Comparison of ENCODE assay signal across 20 mouse cellular contexts in genomic region chr13:104516146-104516545, GRCm38 (mm10).
DNase-seq lines count a peak whose midpoint lies in the region; ATAC-seq and TF ChIP-seq lines count a peak whose summit lies in the region.
"Had no signal": no experiment of that assay in that cellular context is flagged by ENCODE, and none has a peak within 500 bp of the region (broad histone marks: within the 10 kb centered on the region; RNA-seq: fewer than 3 reads in every experiment).

No protein-coding gene starts in this region.

- TF ChIP-seq EP300 in stomach, postnatal 0 days (optimal IDR thresholded peaks at IDR 0.05), result no peak

- no peaks in the 10 kb centered on the region for H3K36me3 ChIP-seq in forebrain, embryonic 10.5 days (replicated peaks)
- H3K36me3 ChIP-seq in forebrain, embryonic 12.5 days (replicated peaks), result no peaks in the 10 kb centered on the region
- H3K36me3 ChIP-seq in lung, embryonic 15.5 days, result no peaks in the 10 kb centered on the region
- H3K36me3 ChIP-seq in intestine, embryonic 16.5 days (ENCODE audit: control insufficient read depth, insufficient read depth, low read length), result no peaks in the 10 kb centered on the region
- H3K36me3 ChIP-seq in stomach, postnatal 0 days (ENCODE audit: control insufficient read depth, insufficient read depth, low read length), result no peaks in the 10 kb centered on the region
- H3K36me3 ChIP-seq: hindbrain, embryonic 15.5 days; midbrain, embryonic 12.5 days; neural tube, embryonic 13.5 days had no signal

- H3K4me2 ChIP-seq in forebrain, embryonic 12.5 days, result no peak overlapping the region
- H3K4me2 ChIP-seq in lung, embryonic 15.5 days, result no peak overlapping the region
- H3K4me2 ChIP-seq in intestine, embryonic 16.5 days (ENCODE audit: low read depth, low read length), result no peak overlapping the region
- H3K4me2 ChIP-seq in stomach, postnatal 0 days (replicated peaks; ENCODE audit: low read depth), result no peak overlapping the region
- H3K4me2 ChIP-seq: hindbrain, embryonic 15.5 days; midbrain, embryonic 12.5 days; neural tube, embryonic 13.5 days had no signal

- 65% methylated on average over 4 of the region's 4 CpGs for WGBS in forebrain, embryonic 10.5 days
- 78% methylated on average over 4 of the region's 4 CpGs for WGBS in forebrain, embryonic 12.5 days
- 51% methylated on average over 4 of the region's 4 CpGs for WGBS in lung, embryonic 15.5 days
- 53% methylated on average over 4 of the region's 4 CpGs for WGBS in intestine, embryonic 16.5 days
- 52% methylated on average over 4 of the region's 4 CpGs for WGBS in stomach, postnatal 0 days

- H3K9ac ChIP-seq in forebrain, embryonic 12.5 days, result no peak overlapping the region
- H3K9ac ChIP-seq in lung, embryonic 15.5 days, result no peak overlapping the region
- no peak overlapping the region for H3K9ac ChIP-seq in intestine, embryonic 16.5 days (ENCODE audit: low read depth, low read length)
- H3K9ac ChIP-seq in stomach, postnatal 0 days (ENCODE audit: low read length), result no peak overlapping the region
- H3K9ac ChIP-seq: hindbrain, embryonic 15.5 days; liver, postnatal 0 days; midbrain, embryonic 12.5 days; neural tube, embryonic 13.5 days had no signal

- peaks cover 19% of the 10 kb centered on the region for H3K4me1 ChIP-seq in forebrain, embryonic 10.5 days
- peaks cover 18% of the 10 kb centered on the region for H3K4me1 ChIP-seq in forebrain, embryonic 12.5 days
- H3K4me1 ChIP-seq in lung, embryonic 15.5 days, result peaks cover 10% of the 10 kb centered on the region; the same call in 1 of the 2 replicates
- H3K4me1 ChIP-seq in intestine, embryonic 16.5 days (ENCODE audit: control insufficient read depth, insufficient read depth, low read length), result peaks cover 9% of the 10 kb centered on the region; the same call in 1 of the 2 replicates
- no peaks in the 10 kb centered on the region; the same call in 1 of the 2 replicates for H3K4me1 ChIP-seq in stomach, postnatal 0 days (replicated peaks; ENCODE audit: control insufficient read depth, insufficient read depth)

- DNase-seq in forebrain, embryonic 10.5 days (ENCODE audit: extremely low spot score, low spot score), result no peak
- DNase-seq in lung, postnatal 4 days, result no peak
- DNase-seq in stomach, postnatal 0 days (ENCODE audit: low spot score), result no peak
- DNase-seq in ovary, postnatal 36 days (ENCODE audit: low spot score), result no peak
- DNase-seq: adrenal gland, postnatal 10 days; cerebellum, adult 9-10 months; gastrocnemius, postnatal 10 days; heart, postnatal 36 days; kidney, adult 18-20 months; liver, postnatal 0 days had no signal

- no peak for TF ChIP-seq CTCF in stomach, postnatal 0 days (IDR thresholded peaks at IDR 0.05; ENCODE audit: low read depth)

- H3K4me3 ChIP-seq in forebrain, embryonic 10.5 days, result no peak overlapping the region
- no peak overlapping the region for H3K4me3 ChIP-seq in forebrain, embryonic 12.5 days (replicated peaks)
- no peak overlapping the region for H3K4me3 ChIP-seq in lung, embryonic 15.5 days
- H3K4me3 ChIP-seq in intestine, embryonic 16.5 days (ENCODE audit: low read length), result no peak overlapping the region
- H3K4me3 ChIP-seq in stomach, postnatal 0 days (ENCODE audit: low read depth, low read length), result no peak overlapping the region
- H3K4me3 ChIP-seq: hindbrain, embryonic 15.5 days; midbrain, embryonic 12.5 days; neural tube, embryonic 13.5 days had no signal

- no peak for ATAC-seq in forebrain, embryonic 12.5 days (ENCODE audit: low FRiP score)
- ATAC-seq in lung, embryonic 15.5 days (ENCODE audit: borderline replicate concordance, extremely low read depth, low FRiP score, low TSS enrichment), result no peak
- ATAC-seq in intestine, embryonic 16.5 days, result no peak
- no peak for ATAC-seq in stomach, postnatal 0 days (ENCODE audit: low FRiP score, low TSS enrichment)
- ATAC-seq: activated CD4-positive, CD25-positive, alpha-beta regulatory T cell, adult 4 months; CD4-positive, CD25-positive, alpha-beta regulatory T cell, adult 4 months; forebrain, embryonic 14.5 days; liver, postnatal 0 days had no signal

- H3K27me3 ChIP-seq in forebrain, embryonic 10.5 days (ENCODE audit: poor library complexity, severe bottlenecking), result no peaks in the 10 kb centered on the region
- no peaks in the 10 kb centered on the region for H3K27me3 ChIP-seq in forebrain, embryonic 12.5 days
- no peaks in the 10 kb centered on the region for H3K27me3 ChIP-seq in lung, embryonic 15.5 days
- no peaks in the 10 kb centered on the region for H3K27me3 ChIP-seq in intestine, embryonic 16.5 days (replicated peaks; ENCODE audit: control insufficient read depth, insufficient read depth, low read length)
- H3K27me3 ChIP-seq in stomach, postnatal 0 days (ENCODE audit: control insufficient read depth, insufficient read depth, low read length), result no peaks in the 10 kb centered on the region
- H3K27me3 ChIP-seq: hindbrain, embryonic 15.5 days; midbrain, embryonic 12.5 days; neural tube, embryonic 13.5 days had no signal

- H3K9me3 ChIP-seq in forebrain, embryonic 10.5 days, result no peaks in the 10 kb centered on the region
- H3K9me3 ChIP-seq in forebrain, embryonic 12.5 days, result no peaks in the 10 kb centered on the region
- H3K9me3 ChIP-seq in lung, embryonic 15.5 days, result no peaks in the 10 kb centered on the region
- H3K9me3 ChIP-seq in intestine, embryonic 16.5 days (ENCODE audit: control insufficient read depth, low read length), result no peaks in the 10 kb centered on the region
- no peaks in the 10 kb centered on the region for H3K9me3 ChIP-seq in stomach, postnatal 0 days (ENCODE audit: control insufficient read depth, low read length)
- H3K9me3 ChIP-seq: hindbrain, embryonic 15.5 days; midbrain, embryonic 12.5 days; neural tube, embryonic 13.5 days had no signal

- peak overlapping the region; percentile 36; the same call in 1 of the 2 replicates for H3K27ac ChIP-seq in forebrain, embryonic 10.5 days
- H3K27ac ChIP-seq in forebrain, embryonic 12.5 days, result no peak overlapping the region
- H3K27ac ChIP-seq in lung, embryonic 15.5 days, result peak overlapping the region; percentile 59
- H3K27ac ChIP-seq in intestine, embryonic 16.5 days (ENCODE audit: low read length), result peak overlapping the region; percentile 1
- peak overlapping the region; percentile 45 for H3K27ac ChIP-seq in stomach, postnatal 0 days (replicated peaks)
- H3K27ac ChIP-seq: hindbrain, embryonic 15.5 days; kidney, postnatal 0 days; midbrain, embryonic 12.5 days; neural tube, embryonic 13.5 days had no signal
